Mouse (Mus musculus) cortical plate, adult 2 months (tissue): Measurements from ENCODE around the gene Klf11.

Source experiments
- CTCF ChIP-seq: fragments of 200-500 bp; IDR thresholded peaks from 2 replicates; pipeline ENCODE4 v1.5.1; 2011; ENCODE audit warnings: mild to moderate bottlenecking, control low read depth, low read length; ENCODE audit not compliant: insufficient read depth; ENCODE audit errors: extremely low read depth
- POLR2A ChIP-seq: fragments of 200-500 bp; IDR thresholded peaks from 2 replicates; pipeline ENCODE4 v1.6.1; 2011; ENCODE audit warnings: mild to moderate bottlenecking, low read length, control low read depth; ENCODE audit not compliant: insufficient read depth; ENCODE audit errors: extremely low read depth

DNA sequence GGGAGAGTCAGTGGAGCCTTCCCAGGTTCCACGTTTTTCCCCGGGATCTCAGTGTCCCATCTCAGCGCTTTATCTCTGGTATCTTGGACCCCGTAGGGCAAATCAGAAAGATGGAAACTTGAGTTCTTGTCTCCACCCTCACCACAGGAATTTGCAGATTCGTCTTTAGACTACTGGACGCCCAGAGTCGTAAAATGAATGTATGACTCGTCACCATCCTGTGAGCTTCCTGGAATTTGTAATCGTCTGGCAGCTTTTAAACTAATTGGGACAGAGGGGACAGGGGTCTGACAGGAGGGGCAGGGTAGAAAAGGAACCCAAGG lies 56.4 kb downstream of the Klf11 start:
- TF ChIP-seq CTCF = no peak
- TF ChIP-seq POLR2A = no peak
